Mouse (Mus musculus) MEL (cell line): Measurements from ENCODE around the gene Gm21973. TPM values are rescaled to one million over a fixed set of nuclear protein-coding genes. Genes with fewer than 3 reads are reported as not detected.

Experiments used
- DNase-seq: peaks from one replicate; pipeline ENCODE4 v3.0.0; 2011; ENCODE audit warnings: low read depth, low spot score
- H3K27ac ChIP-seq: 2 replicates; pipeline ENCODE4 v1.5.1; 2012; ENCODE audit warnings: low read depth, mild to moderate bottlenecking, control low read depth, low read length, moderate library complexity; ENCODE audit not compliant: control insufficient read depth
- H3K27me3 ChIP-seq, 2 experiments: fragments of 150-350 bp in 1 of 2; sonication (generic) in 1 of 2; 2 replicates each; pipeline ENCODE4 v1.6.1; 2012; ENCODE audit warnings: low read length in 2 of 2, mild to moderate bottlenecking in 2 of 2, improper control_type of control experiment in 1 of 2, moderate library complexity in 1 of 2; ENCODE audit not compliant: insufficient read depth in 2 of 2, control insufficient read depth in 1 of 2
- H3K36me3 ChIP-seq, 2 experiments: 2 replicates each; pipeline ENCODE4 v1.6.1; 2012 to 2014; ENCODE audit warnings: low read length in 2 of 2, improper control_type of control experiment in 1 of 2, inconsistent platforms in 1 of 2, mild to moderate bottlenecking in 1 of 2; ENCODE audit not compliant: insufficient read depth in 2 of 2, control insufficient read depth in 1 of 2
- H3K4me1 ChIP-seq, 2 experiments: fragments of 150-350 bp in 1 of 2; sonication (generic) in 1 of 2; 2 replicates each; pipeline ENCODE4 v1.6.1; 2012; ENCODE audit warnings: low read length in 2 of 2, improper control_type of control experiment in 1 of 2, mild to moderate bottlenecking in 1 of 2; ENCODE audit not compliant: insufficient read depth in 2 of 2, control insufficient read depth in 1 of 2
- H3K4me3 ChIP-seq, 2 experiments: fragments of 150-350 bp in 1 of 2; sonication (generic) in 1 of 2; 2 replicates each; pipeline ENCODE4 v1.5.1; 2012; ENCODE audit warnings: low read depth in 2 of 2, low read length in 2 of 2, mild to moderate bottlenecking in 2 of 2, moderate library complexity in 2 of 2, control low read depth in 1 of 2, improper control_type of control experiment in 1 of 2; ENCODE audit not compliant: control insufficient read depth in 1 of 2, insufficient read depth in 1 of 2
- H3K79me2 ChIP-seq: 2 replicates; pipeline ENCODE4 v1.6.1; 2012; ENCODE audit warnings: mild to moderate bottlenecking, low read length, moderate library complexity; ENCODE audit not compliant: control insufficient read depth, poor library complexity, insufficient read depth
- H3K9ac ChIP-seq: 2 replicates; pipeline ENCODE4 v1.6.1; 2012; ENCODE audit warnings: low read depth, mild to moderate bottlenecking, control low read depth, low read length, moderate library complexity; ENCODE audit not compliant: control insufficient read depth, poor library complexity, severe bottlenecking
- H3K9me3 ChIP-seq: fragments of 150-350 bp; sonication (generic); replicated peaks from 2 replicates; pipeline ENCODE4 v1.6.1; 2012; ENCODE audit warnings: mild to moderate bottlenecking, low read length, improper control_type of control experiment, moderate library complexity; ENCODE audit not compliant: insufficient read depth
- CHD1 ChIP-seq: IDR thresholded peaks from 2 replicates; pipeline ENCODE4 v1.6.1; 2012; ENCODE audit warnings: low read depth, mild to moderate bottlenecking, inconsistent platforms, low read length, improper control_type of control experiment
- CHD2 ChIP-seq: IDR thresholded peaks from 2 replicates; pipeline ENCODE4 v1.6.1; 2011; ENCODE audit warnings: low read length, improper control_type of control experiment
- CTCF ChIP-seq, 3 experiments: IDR thresholded peaks in 2 of 3; conservative IDR thresholded peaks in 1 of 3; 2 replicates each; pipeline ENCODE4 v1.5.1; 2011 to 2012; ENCODE audit warnings: low read length in 3 of 3, low read depth in 2 of 3, mild to moderate bottlenecking in 2 of 3, improper control_type of control experiment in 1 of 3, inconsistent platforms in 1 of 3, mixed read lengths in 1 of 3, moderate library complexity in 1 of 3; ENCODE audit not compliant: control insufficient read depth in 1 of 3, insufficient read depth in 1 of 3, poor library complexity in 1 of 3, severe bottlenecking in 1 of 3
- EP300 ChIP-seq, 2 experiments: IDR thresholded peaks; 2 replicates each; pipeline ENCODE4 v1.6.1; 2011; ENCODE audit warnings: improper control_type of control experiment in 2 of 2, low read length in 2 of 2, low read depth in 1 of 2, mild to moderate bottlenecking in 1 of 2
- GABPA ChIP-seq: IDR thresholded peaks from 2 replicates; pipeline ENCODE4 v1.6.1; 2012; ENCODE audit warnings: low read depth, mild to moderate bottlenecking, inconsistent platforms, low read length, improper control_type of control experiment, moderate library complexity
- GATA1 ChIP-seq: IDR thresholded peaks from 2 replicates; pipeline ENCODE4 v1.6.1; 2011; ENCODE audit warnings: low read depth, low read length, improper control_type of control experiment
- MAFK ChIP-seq: IDR thresholded peaks from 2 replicates; pipeline ENCODE4 v1.6.1; 2011; ENCODE audit warnings: low read depth, mild to moderate bottlenecking, low read length, improper control_type of control experiment, borderline replicate concordance
- MAX ChIP-seq: IDR thresholded peaks from 2 replicates; pipeline ENCODE4 v1.6.1; 2011; ENCODE audit warnings: low read length, improper control_type of control experiment
- MEF2A ChIP-seq: IDR thresholded peaks from 2 replicates; pipeline ENCODE4 v1.6.1; 2014; ENCODE audit warnings: low read depth, mild to moderate bottlenecking, inconsistent platforms, low read length, improper control_type of control experiment; ENCODE audit not compliant: poor library complexity, insufficient replicate concordance, severe bottlenecking; ENCODE audit errors: extremely low read depth
- MXI1 ChIP-seq: IDR thresholded peaks from 2 replicates; pipeline ENCODE4 v1.6.1; 2011; ENCODE audit warnings: mild to moderate bottlenecking, low read depth, low read length, improper control_type of control experiment
- MYC ChIP-seq: IDR thresholded peaks from 2 replicates; pipeline ENCODE4 v1.6.1; 2011; ENCODE audit warnings: low read depth, mild to moderate bottlenecking, low read length, improper control_type of control experiment, moderate library complexity
- NELFE ChIP-seq: IDR thresholded peaks from 2 replicates; pipeline ENCODE4 v1.6.1; 2011; ENCODE audit warnings: low read depth, low read length, improper control_type of control experiment
- NRF1 ChIP-seq: IDR thresholded peaks from 2 replicates; pipeline ENCODE4 v1.6.1; 2014; ENCODE audit warnings: low read depth, mild to moderate bottlenecking, inconsistent platforms, low read length, improper control_type of control experiment, moderate library complexity; ENCODE audit not compliant: poor library complexity, insufficient read depth, severe bottlenecking
- POLR2AphosphoS5 ChIP-seq: IDR thresholded peaks from 2 replicates; pipeline ENCODE4 v1.6.1; 2012; ENCODE audit warnings: low read depth, borderline replicate concordance, mild to moderate bottlenecking, inconsistent platforms, low read length, moderate library complexity, mixed read lengths
- RAD21 ChIP-seq: IDR thresholded peaks from 2 replicates; pipeline ENCODE4 v1.6.1; 2011; ENCODE audit warnings: mild to moderate bottlenecking, low read depth, low read length, improper control_type of control experiment
- RCOR1 ChIP-seq: IDR thresholded peaks from 2 replicates; pipeline ENCODE4 v1.6.1; 2012; ENCODE audit warnings: low read depth, mild to moderate bottlenecking, inconsistent platforms, low read length, improper control_type of control experiment
- SIN3A ChIP-seq: IDR thresholded peaks from 2 replicates; pipeline ENCODE4 v1.6.1; 2012; ENCODE audit warnings: low read length, improper control_type of control experiment, inconsistent platforms
- TAL1 ChIP-seq: IDR thresholded peaks from 2 replicates; pipeline ENCODE4 v1.6.1; 2012; ENCODE audit warnings: mild to moderate bottlenecking, inconsistent platforms, low read length, moderate library complexity, mixed read lengths
- USF1 ChIP-seq: IDR thresholded peaks from 2 replicates; pipeline ENCODE4 v1.6.1; 2014; ENCODE audit warnings: low read depth, mild to moderate bottlenecking, inconsistent platforms, low read length, improper control_type of control experiment, moderate library complexity
- USF2 ChIP-seq, 2 experiments: IDR thresholded peaks; 2 replicates each; pipeline ENCODE4 v1.6.1; 2011 to 2012; ENCODE audit warnings: improper control_type of control experiment in 2 of 2, low read length in 2 of 2, borderline replicate concordance in 1 of 2, inconsistent platforms in 1 of 2, low read depth in 1 of 2, mild to moderate bottlenecking in 1 of 2; ENCODE audit not compliant: insufficient read depth in 1 of 2
- ZC3H11A ChIP-seq: IDR thresholded peaks from 2 replicates; pipeline ENCODE4 v1.6.1; 2012; ENCODE audit warnings: low read depth, mild to moderate bottlenecking, inconsistent platforms, low read length, improper control_type of control experiment
- ZKSCAN1 ChIP-seq: IDR thresholded peaks from 2 replicates; pipeline ENCODE4 v1.6.1; 2012; ENCODE audit warnings: low read depth, mild to moderate bottlenecking, inconsistent platforms, low read length, improper control_type of control experiment, moderate library complexity
- ZMIZ1 ChIP-seq: IDR thresholded peaks from 2 replicates; pipeline ENCODE4 v1.6.1; 2012; ENCODE audit warnings: low read depth, mild to moderate bottlenecking, inconsistent platforms, low read length, improper control_type of control experiment, moderate library complexity
- ZNF384 ChIP-seq: IDR thresholded peaks from 2 replicates; pipeline ENCODE4 v1.6.1; 2012; ENCODE audit warnings: low read depth, mild to moderate bottlenecking, inconsistent platforms, low read length, improper control_type of control experiment
- polyA plus RNA-seq, 2 experiments: library from polyadenylated mRNA; stranded (reverse) in 1 of 2; unstranded in 1 of 2; fragments of >175 nt in 1 of 2; fragments of >200 nt in 1 of 2; gene quantifications; 2 replicates each; pipeline versions ENCODE4 v1.2.1 to v1.2.4; 2012; ENCODE audit warnings: low replicate concordance in 2 of 2, low read depth in 1 of 2; ENCODE audit not compliant: insufficient read length in 2 of 2, insufficient read depth in 1 of 2, missing spikeins in 1 of 2
- total RNA-seq: library from RNA; depleted of rRNA; stranded (reverse); fragments of 300-350 nt; gene quantifications from 2 replicates; pipeline ENCODE4 v1.2.3, GENCODE M21; 2012

The Gm21973 gene
- total and polyA plus RNA-seq, 3 experiments: not detected

GRCm38 (mm10) chr15:10299467-10299866, 25.7 kb upstream of the Gm21973 start:
- Histone ChIP-seq H3K4me3 (no peak overlapping the region), H3K36me3 (no peaks in the 10 kb centered on the region), H3K27ac (no peak overlapping the region), H3K27me3 (no peaks in the 10 kb centered on the region; a peak in 1 of 4 replicates), H3K9me3 (no peaks in the 10 kb centered on the region), H3K9ac (no peak overlapping the region), H3K79me2 (no peaks in the 10 kb centered on the region), H3K4me1 (no peaks in the 10 kb centered on the region)
- no peak for TF ChIP-seq TAL1
- DNase-seq: no peak

- Histone ChIP-seq H3K36me3 (no peaks in the 10 kb centered on the region), H3K4me1 (no peaks in the 10 kb centered on the region)
- no peak for TF ChIP-seq RCOR1
- TF ChIP-seq MAX: no peak
- TF ChIP-seq CTCF (IDR thresholded peaks at IDR 0.05 in 2 of 3, conservative IDR thresholded peaks at IDR 0.05 in 1 of 3; ENCODE audit: control insufficient read depth in 1 of 3, insufficient read depth in 1 of 3, low read depth in 2 of 3, low read length in 3 of 3, poor library complexity in 1 of 3, severe bottlenecking in 1 of 3): no peak
- TF ChIP-seq USF2 (IDR thresholded peaks at IDR 0.05; ENCODE audit: borderline replicate concordance in 1 of 2, insufficient read depth in 1 of 2, low read depth in 1 of 2, low read length in 2 of 2): no peak
- no peak for TF ChIP-seq GATA1
- TF ChIP-seq EP300 (IDR thresholded peaks at IDR 0.05; ENCODE audit: low read depth in 1 of 2, low read length in 2 of 2): no peak
- TF ChIP-seq, all 39 proteins: peak for 0
- 0 out of 2 replicates have a peak, but pooled peaks cover 2% of the 10 kb centered on the region for H3K9me3 ChIP-seq
- 0 out of 4 replicates have a peak, but pooled peaks cover 0 to 1% of the 10 kb centered on the region in 2 experiments for H3K27me3 ChIP-seq
- H3K79me2 ChIP-seq: no peaks in the 10 kb centered on the region
- no peak overlapping the region for H3K9ac ChIP-seq
- no peak overlapping the region for H3K4me3 ChIP-seq
- H3K27ac ChIP-seq: no peak overlapping the region
- no peak for DNase-seq
Measured at GRCm38 (mm10) chr15:10306461-10306860, 18.7 kb upstream of the Gm21973 start.

- TF ChIP-seq CHD2 (no peak), SIN3A (no peak), ZKSCAN1 (no peak), MAFK (no peak), GABPA (no peak), NELFE (no peak), ZNF384 (no peak), NRF1 (no peak), RAD21 (no peak), MEF2A (no peak), POLR2AphosphoS5 (no peak), MYC (no peak), MXI1 (no peak), USF1 (no peak), ZMIZ1 (no peak), GATA1 (no peak), CTCF (IDR thresholded peaks at IDR 0.05 in 2 of 3, conservative IDR thresholded peaks at IDR 0.05 in 1 of 3; ENCODE audit: control insufficient read depth in 1 of 3, insufficient read depth in 1 of 3, low read depth in 2 of 3, low read length in 3 of 3, poor library complexity in 1 of 3, severe bottlenecking in 1 of 3) (no peak), CHD1 (no peak), ZC3H11A (no peak)
- Histone ChIP-seq H3K9me3 (no peaks in the 10 kb centered on the region), H3K4me3 (no peak overlapping the region), H3K79me2 (no peaks in the 10 kb centered on the region), H3K27me3 (peaks cover 0 to 1% of the 10 kb centered on the region in 2 experiments; a peak in 1 of 4 replicates), H3K4me1 (no peaks in the 10 kb centered on the region), H3K36me3 (no peaks in the 10 kb centered on the region), H3K9ac (no peak overlapping the region), H3K27ac (no peak overlapping the region)
- no peak for DNase-seq
Measured at GRCm38 (mm10) chr15:10311826-10312225, 13.4 kb upstream of the Gm21973 start.
